Comparison of ENCODE assay signal across 21 mouse cellular contexts in genomic region chr9:113632350-113633043, GRCm38 (mm10).
"Had no signal": no experiment of that assay in that cellular context is flagged by ENCODE, and none has a peak within 500 bp of the region (broad histone marks: within the 10 kb centered on the region; RNA-seq: fewer than 3 reads in every experiment).

No protein-coding gene starts in this region.

- H3K4me1 ChIP-seq: lung, embryonic 15.5 days; stomach, embryonic 15.5 days had no signal

- H3K4me2 ChIP-seq: kidney, embryonic 15.5 days; limb, embryonic 12.5 days; limb, embryonic 15.5 days; liver, embryonic 11.5 days; lung, embryonic 15.5 days; midbrain, embryonic 11.5 days; stomach, embryonic 15.5 days had no signal

- H3K9me3 ChIP-seq: limb, embryonic 15.5 days; lung, embryonic 15.5 days; stomach, embryonic 15.5 days had no signal

- DNase-seq: kidney, adult 11 months; kidney, adult 8-10 months; kidney, postnatal 10 days; kidney, postnatal 36 days; lung, adult 18-20 months; lung, postnatal 10 days; lung, postnatal 4 days; midbrain, embryonic 14.5 days; right cerebral cortex, adult 18-20 months; right cerebral cortex, postnatal 14 days; thymus, adult 2 months; thymus, postnatal 14 days; thymus, postnatal 4 days had no signal

- H3K4me3 ChIP-seq: kidney, embryonic 15.5 days; limb, embryonic 12.5 days; limb, embryonic 15.5 days; lung, embryonic 15.5 days; stomach, embryonic 15.5 days had no signal

- H3K36me3 ChIP-seq: kidney, embryonic 15.5 days; limb, embryonic 12.5 days; limb, embryonic 15.5 days; lung, embryonic 15.5 days; stomach, embryonic 15.5 days had no signal

- H3K27ac ChIP-seq: kidney, embryonic 15.5 days; limb, embryonic 12.5 days; liver, embryonic 14.5 days; lung, embryonic 15.5 days; stomach, embryonic 15.5 days had no signal

- H3K9ac ChIP-seq: kidney, embryonic 15.5 days; limb, embryonic 12.5 days; limb, embryonic 15.5 days; liver, embryonic 14.5 days; lung, embryonic 15.5 days; stomach, embryonic 15.5 days had no signal

- H3K27me3 ChIP-seq: limb, embryonic 12.5 days; lung, embryonic 15.5 days; stomach, embryonic 15.5 days had no signal
